Comparison of ENCODE assay signal across 8 mouse cellular contexts in the genomic region with DNA sequence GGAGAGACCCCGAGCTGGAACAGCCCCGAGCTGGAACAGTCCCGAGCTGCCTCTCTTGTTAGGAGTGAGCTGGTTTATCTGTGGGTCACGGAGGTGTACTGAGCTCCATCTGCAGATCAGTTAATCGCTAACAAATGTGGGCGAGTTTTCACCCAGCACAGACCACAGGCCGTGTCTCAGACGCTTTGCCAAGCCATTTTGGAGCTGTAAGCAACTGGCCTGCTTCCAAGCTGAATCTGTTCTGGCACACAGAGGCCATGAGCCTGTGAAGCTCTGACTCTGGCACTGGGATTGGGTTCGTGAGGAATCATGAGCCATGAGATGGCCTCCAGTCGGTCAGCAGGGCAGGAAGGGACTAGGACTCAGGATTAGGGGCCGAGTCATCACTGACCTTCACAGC.
A peak's percentile ranks its signal among the peaks of the same experiment; 100 is the strongest.
DNase-seq lines count a peak whose midpoint lies in the region; ATAC-seq and TF ChIP-seq lines count a peak whose summit lies in the region.

No protein-coding gene starts in this region.

- WGBS in liver, embryonic 16.5 days (ENCODE audit: insufficient replicate concordance), result 33% methylated on average over 11 of the region's 11 CpGs
- WGBS in liver, postnatal 0 days (ENCODE audit: insufficient replicate concordance), result 51% methylated on average over 11 of the region's 11 CpGs
- 32% methylated on average over 11 of the region's 11 CpGs for WGBS in embryonic facial prominence, embryonic 11.5 days
- WGBS in heart, embryonic 16.5 days, result 31% methylated on average over 11 of the region's 11 CpGs
- WGBS in limb, embryonic 12.5 days, result 21% methylated on average over 11 of the region's 11 CpGs

- no peaks in the 10 kb centered on the region for H3K36me3 ChIP-seq in liver, embryonic 16.5 days (ENCODE audit: control insufficient read depth, insufficient read depth)
- H3K36me3 ChIP-seq in liver, postnatal 0 days (replicated peaks; ENCODE audit: insufficient read depth, low read length), result no peaks in the 10 kb centered on the region
- no peaks in the 10 kb centered on the region for H3K36me3 ChIP-seq in embryonic facial prominence, embryonic 11.5 days (replicated peaks; ENCODE audit: control insufficient read depth, insufficient read depth, low read depth, low read length)
- no peaks in the 10 kb centered on the region for H3K36me3 ChIP-seq in heart, embryonic 16.5 days (ENCODE audit: control insufficient read depth, insufficient read depth)
- no peaks in the 10 kb centered on the region for H3K36me3 ChIP-seq in limb, embryonic 12.5 days

- no peak for DNase-seq in liver, postnatal 0 days
- peak; percentile 85 for DNase-seq in adrenal gland, adult 2 months
- peak; percentile 40 for DNase-seq in embryonic facial prominence, embryonic 11.5 days (ENCODE audit: low spot score)
- no peak for DNase-seq in thymus, postnatal 10 days (ENCODE audit: low spot score in 2 of 2)
- DNase-seq in yolk sac, embryonic 10.5 days (ENCODE audit: low spot score), result no peak

- no peak overlapping the region for H3K9ac ChIP-seq in liver, embryonic 16.5 days (ENCODE audit: low read depth, low read length)
- no peak overlapping the region for H3K9ac ChIP-seq in liver, postnatal 0 days (replicated peaks)
- peak overlapping the region; percentile 13 for H3K9ac ChIP-seq in embryonic facial prominence, embryonic 11.5 days (replicated peaks; ENCODE audit: low read length)
- peak overlapping the region; percentile 53; the same call in 1 of the 2 replicates for H3K9ac ChIP-seq in heart, embryonic 16.5 days (ENCODE audit: low read length)
- peak overlapping the region; percentile 27; the same call in 1 of the 2 replicates for H3K9ac ChIP-seq in limb, embryonic 12.5 days (replicated peaks)

- no peak for ATAC-seq in liver, embryonic 16.5 days (ENCODE audit: low read depth)
- ATAC-seq in liver, postnatal 0 days, result no peak
- no peak for ATAC-seq in embryonic facial prominence, embryonic 11.5 days (replicated peaks; ENCODE audit: insufficient number of reproducible peaks, low FRiP score, low TSS enrichment, low read depth)
- peak; percentile 28; the same call in 1 of the 2 replicates for ATAC-seq in heart, embryonic 16.5 days (replicated peaks; ENCODE audit: extremely low read depth, insufficient read depth, low FRiP score)
- no peak for ATAC-seq in limb, embryonic 12.5 days (ENCODE audit: insufficient number of reproducible peaks, insufficient read depth, low FRiP score, low TSS enrichment, low read depth)

- no peak for TF ChIP-seq EP300 in liver, postnatal 0 days (IDR thresholded peaks at IDR 0.05; ENCODE audit: low read depth)

- 0 out of 2 replicates have a peak overlapping the region, but pooled peaks have one; percentile 17 for H3K4me2 ChIP-seq in liver, embryonic 16.5 days (ENCODE audit: low read depth, low read length)
- H3K4me2 ChIP-seq in liver, postnatal 0 days (ENCODE audit: low read depth, low read length), result no peak overlapping the region; the same call in 1 of the 2 replicates
- no peak overlapping the region for H3K4me2 ChIP-seq in embryonic facial prominence, embryonic 11.5 days (ENCODE audit: low read depth, low read length)
- H3K4me2 ChIP-seq in heart, embryonic 16.5 days (ENCODE audit: low read depth, low read length), result no peak overlapping the region
- no peak overlapping the region; the same call in 1 of the 2 replicates for H3K4me2 ChIP-seq in limb, embryonic 12.5 days

- H3K4me1 ChIP-seq in liver, embryonic 16.5 days (ENCODE audit: control insufficient read depth, low read depth, low read length), result 0 out of 2 replicates have a peak, but pooled peaks cover 2% of the 10 kb centered on the region
- peaks cover 19% of the 10 kb centered on the region for H3K4me1 ChIP-seq in liver, postnatal 0 days (ENCODE audit: insufficient read depth)
- H3K4me1 ChIP-seq in embryonic facial prominence, embryonic 11.5 days (ENCODE audit: control insufficient read depth, insufficient read depth, low read length), result peaks cover 12% of the 10 kb centered on the region
- peaks cover 38% of the 10 kb centered on the region for H3K4me1 ChIP-seq in heart, embryonic 16.5 days (ENCODE audit: control insufficient read depth, insufficient read depth, low read length)
- H3K4me1 ChIP-seq in limb, embryonic 12.5 days (replicated peaks), result peaks cover 56% of the 10 kb centered on the region

- H3K27me3 ChIP-seq in liver, embryonic 16.5 days (ENCODE audit: control insufficient read depth, insufficient read depth, low read depth, low read length), result no peaks in the 10 kb centered on the region
- no peaks in the 10 kb centered on the region for H3K27me3 ChIP-seq in liver, postnatal 0 days (ENCODE audit: insufficient read depth, low read length)
- H3K27me3 ChIP-seq in embryonic facial prominence, embryonic 11.5 days (ENCODE audit: control insufficient read depth, insufficient read depth, low read length), result no peaks in the 10 kb centered on the region
- no peaks in the 10 kb centered on the region for H3K27me3 ChIP-seq in heart, embryonic 16.5 days (ENCODE audit: control insufficient read depth, insufficient read depth, low read length)
- no peaks in the 10 kb centered on the region; the same call in 1 of the 2 replicates for H3K27me3 ChIP-seq in limb, embryonic 12.5 days

- no peaks in the 10 kb centered on the region for H3K9me3 ChIP-seq in liver, embryonic 16.5 days (replicated peaks; ENCODE audit: control insufficient read depth, low read length)
- no peaks in the 10 kb centered on the region for H3K9me3 ChIP-seq in liver, postnatal 0 days (ENCODE audit: low read length)
- H3K9me3 ChIP-seq in embryonic facial prominence, embryonic 11.5 days (replicated peaks; ENCODE audit: control insufficient read depth, low read length), result no peaks in the 10 kb centered on the region
- no peaks in the 10 kb centered on the region for H3K9me3 ChIP-seq in heart, embryonic 16.5 days (replicated peaks; ENCODE audit: control insufficient read depth, low read length)
- H3K9me3 ChIP-seq in limb, embryonic 12.5 days, result no peaks in the 10 kb centered on the region

- H3K27ac ChIP-seq in liver, embryonic 16.5 days (ENCODE audit: low read length), result no peak overlapping the region; the same call in 1 of the 2 replicates
- no peak overlapping the region for H3K27ac ChIP-seq in liver, postnatal 0 days (ENCODE audit: low read depth)
- peak overlapping the region; percentile 31; the same call in 1 of the 2 replicates for H3K27ac ChIP-seq in embryonic facial prominence, embryonic 11.5 days (replicated peaks; ENCODE audit: low read depth, low read length)
- peak overlapping the region; percentile 72 for H3K27ac ChIP-seq in heart, embryonic 16.5 days (ENCODE audit: low read length)
- H3K27ac ChIP-seq in limb, embryonic 12.5 days, result peak overlapping the region; percentile 77

- no peak for TF ChIP-seq CTCF in liver, postnatal 0 days (IDR thresholded peaks at IDR 0.05; ENCODE audit: low read depth)

- H3K4me3 ChIP-seq in liver, embryonic 16.5 days (ENCODE audit: low read depth, low read length), result no peak overlapping the region
- H3K4me3 ChIP-seq in liver, postnatal 0 days (ENCODE audit: low read depth, low read length), result no peak overlapping the region
- H3K4me3 ChIP-seq in embryonic facial prominence, embryonic 11.5 days (ENCODE audit: low read depth, low read length), result no peak overlapping the region
- no peak overlapping the region for H3K4me3 ChIP-seq in heart, embryonic 16.5 days (ENCODE audit: low read length)
- H3K4me3 ChIP-seq in limb, embryonic 12.5 days (replicated peaks), result no peak overlapping the region

Comparison
In these comparisons a context has a peak if more than half of its experiments do, and no peak if none do; other contexts are left out.
1. H3K27ac ChIP-seq: peak in embryonic facial prominence, embryonic 11.5 days (single experiment), heart, embryonic 16.5 days (single experiment) and limb, embryonic 12.5 days (single experiment); none in liver, embryonic 16.5 days (single experiment) and liver, postnatal 0 days (single experiment).
2. H3K9ac ChIP-seq: peak in embryonic facial prominence, embryonic 11.5 days (single experiment), heart, embryonic 16.5 days (single experiment) and limb, embryonic 12.5 days (single experiment); none in liver, embryonic 16.5 days (single experiment) and liver, postnatal 0 days (single experiment).
3. DNase-seq: peak in adrenal gland, adult 2 months (single experiment) and embryonic facial prominence, embryonic 11.5 days (single experiment); none in liver, postnatal 0 days (single experiment), thymus, postnatal 10 days (0 of 2) and yolk sac, embryonic 10.5 days (single experiment).